21 mouse cellular contexts compared by ENCODE assay signal in the genomic region with DNA sequence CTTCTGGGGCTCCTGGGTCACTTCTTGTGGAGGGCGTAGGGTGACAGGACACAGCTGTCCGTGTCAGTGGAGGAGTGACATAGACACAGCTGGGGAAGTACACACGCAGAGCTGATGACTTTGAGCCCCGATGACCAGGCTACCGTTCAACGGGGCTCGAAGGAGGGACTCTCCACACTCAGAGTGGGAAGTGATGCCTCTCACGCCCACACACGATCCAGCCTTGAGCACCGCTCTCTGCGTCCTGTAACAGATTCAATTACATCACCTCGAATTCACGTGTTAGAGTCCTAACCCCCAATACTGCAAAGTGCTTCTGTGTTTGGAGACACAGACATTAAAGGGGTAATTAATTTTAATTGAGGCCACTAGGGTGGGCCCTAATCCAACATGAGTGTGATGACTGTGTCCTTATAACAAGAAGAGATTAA.
A peak's percentile ranks its signal among the peaks of the same experiment; 100 is the strongest.
DNase-seq lines count a peak whose midpoint lies in the region; ATAC-seq and TF ChIP-seq lines count a peak whose summit lies in the region.
"Had no signal": no experiment of that assay in that cellular context is flagged by ENCODE, and none has a peak within 500 bp of the region (broad histone marks: within the 10 kb centered on the region; RNA-seq: fewer than 3 reads in every experiment).

No protein-coding gene starts in this region.

- 52% methylated on average over 13 of the region's 13 CpGs for WGBS in heart, adult 2 months
- whole genome bisulfite sequencing in kidney, embryonic 16.5 days = 24% methylated on average over 13 of the region's 13 CpGs

- H3K4me3 ChIP-seq in heart, adult 2 months = no peak overlapping the region
- no peak overlapping the region for H3K4me3 ChIP-seq in kidney, embryonic 16.5 days (ENCODE audit: low read length)
- H3K4me3 ChIP-seq in megakaryocyte, embryonic 14.5 days (replicated peaks) = peak overlapping the region; percentile 29
- H3K4me3 ChIP-seq: embryonic facial prominence, embryonic 10.5 days; gastrocnemius, adult 2 months; midbrain, embryonic 13.5 days had no signal

- H3K9me3 ChIP-seq in kidney, embryonic 16.5 days (ENCODE audit: low read length) = no peaks in the 10 kb centered on the region
- H3K9me3 ChIP-seq in megakaryocyte, embryonic 14.5 days = peaks cover 7% of the 10 kb centered on the region
- H3K9me3 ChIP-seq: embryonic facial prominence, embryonic 10.5 days; midbrain, embryonic 13.5 days had no signal

- no peak overlapping the region for H3K9ac ChIP-seq in heart, adult 2 months (ENCODE audit: low read depth, low read length)
- no peak overlapping the region for H3K9ac ChIP-seq in kidney, embryonic 16.5 days (replicated peaks; ENCODE audit: low read length)
- H3K9ac ChIP-seq: midbrain, embryonic 13.5 days had no signal

- TF ChIP-seq POLR2A in heart, adult 2 months (IDR thresholded peaks at IDR 0.05; ENCODE audit: insufficient read depth, low read depth, low read length) = no peak

- no peak overlapping the region for H3K4me2 ChIP-seq in kidney, embryonic 16.5 days (replicated peaks; ENCODE audit: low read depth, low read length)
- H3K4me2 ChIP-seq: midbrain, embryonic 13.5 days had no signal

- ATAC-seq in kidney, embryonic 16.5 days (ENCODE audit: low FRiP score, low TSS enrichment) = peak; percentile 68
- no peak for ATAC-seq in megakaryocyte, adult 5-6 weeks (ENCODE audit: poor library complexity, severe bottlenecking)
- ATAC-seq: forebrain, embryonic 16.5 days; hindbrain, embryonic 16.5 days; midbrain, embryonic 13.5 days had no signal

- no peak for TF ChIP-seq EP300 in heart, adult 2 months (IDR thresholded peaks at IDR 0.05; ENCODE audit: insufficient read depth, low read depth, low read length)

- no peaks in the 10 kb centered on the region for H3K36me3 ChIP-seq in heart, adult 2 months (ENCODE audit: control insufficient read depth, insufficient read depth, low read length)
- no peaks in the 10 kb centered on the region for H3K36me3 ChIP-seq in kidney, embryonic 16.5 days (ENCODE audit: insufficient read depth, low read length)
- H3K36me3 ChIP-seq in megakaryocyte, embryonic 14.5 days (replicated peaks; ENCODE audit: low read length) = no peaks in the 10 kb centered on the region
- H3K36me3 ChIP-seq: embryonic facial prominence, embryonic 10.5 days; midbrain, embryonic 13.5 days had no signal

- no peaks in the 10 kb centered on the region for H3K4me1 ChIP-seq in heart, adult 2 months (ENCODE audit: control insufficient read depth, insufficient read depth, low read length)
- H3K4me1 ChIP-seq in kidney, embryonic 16.5 days (ENCODE audit: insufficient read depth, low read length) = peaks cover 14% of the 10 kb centered on the region; the same call in 1 of the 2 replicates
- no peaks in the 10 kb centered on the region for H3K4me1 ChIP-seq in megakaryocyte, embryonic 14.5 days

- no peaks in the 10 kb centered on the region for H3K27me3 ChIP-seq in heart, adult 2 months (ENCODE audit: control insufficient read depth, insufficient read depth, low read length)
- peaks cover 15% of the 10 kb centered on the region for H3K27me3 ChIP-seq in kidney, embryonic 16.5 days (ENCODE audit: insufficient read depth, low read length)
- H3K27me3 ChIP-seq in megakaryocyte, embryonic 14.5 days (replicated peaks) = peaks cover 21% of the 10 kb centered on the region

- intact Hi-C loops in heart, adult 2 months (cut with DNase I) = no loop called here

- peak; percentile 32; the same call in 1 of the 2 replicates for TF ChIP-seq CTCF in heart, adult 2 months (IDR thresholded peaks at IDR 0.05)

- no peak for DNase-seq in heart, adult 2 months
- DNase-seq in heart, adult 11 months = no peak
- DNase-seq in kidney, postnatal 14 days = no peak
- peak; percentile 40 for DNase-seq in lung, postnatal 36 days
- no peak for DNase-seq in gastrocnemius, adult 18-20 months (ENCODE audit: low spot score)
- DNase-seq: adrenal gland, postnatal 10 days; cerebellum, adult 11-12 months; gastrocnemius, adult 2 months; heart, postnatal 10 days; layer of hippocampus, postnatal 36 days; right cerebral cortex, adult 18-20 months; spleen, adult 18-20 months; thymus, postnatal 14 days had no signal

- H3K79me2 ChIP-seq in heart, adult 2 months (replicated peaks; ENCODE audit: control insufficient read depth, insufficient read depth, low read length) = no peaks in the 10 kb centered on the region

- H3K27ac ChIP-seq in heart, adult 2 months = no peak overlapping the region
- H3K27ac ChIP-seq in kidney, embryonic 16.5 days (ENCODE audit: low read length) = no peak overlapping the region
- H3K27ac ChIP-seq: embryonic facial prominence, embryonic 10.5 days; gastrocnemius, adult 2 months; macrophage; midbrain, embryonic 13.5 days had no signal
